Mouse (Mus musculus) neural tube, postnatal 0 days (tissue): ENCODE data around the gene Smcr8. TPM values are rescaled to one million over a fixed set of nuclear protein-coding genes. Genes with fewer than 3 reads are reported as not detected.

Experiments
- microRNA-seq: library from miRNA; unstranded; fragments of <30 nt; microRNA quantifications from one replicate; pipeline ENCODE4, GENCODE M21; 2016
- polyA plus RNA-seq: library from polyadenylated mRNA; unstranded; fragments of >200 nt; fragmentation: Nextera tagmentation; extraction: Ambion mirVana; gene quantifications from 2 replicates; pipeline ENCODE4 v1.2.1, GENCODE M21; 2015

The Smcr8 gene
- 2.9 and 3.6 TPM in 2 replicates for polyA plus RNA-seq

GRCm38 (mm10) chr11:60776829-60777740, at the start of gene Smcr8, which contains the start of gene Top3a:
TSS of gene Smcr8 (plus strand) at chr11:60777524.
TSS of gene Top3a (minus strand) at chr11:60777365.

GRCm38 (mm10) chr11:60728260-60728761, 49.0 kb upstream of the Smcr8 start, which contains the start of gene Mief2:
TSS of gene Mief2 (plus strand) at chr11:60728398.

GRCm38 (mm10) chr11:60811618-60812017, 34.3 kb downstream of the Smcr8 start, which contains the start of gene Shmt1:
TSS of gene Shmt1 (minus strand) at chr11:60811718.

GRCm38 (mm10) chr11:60830433-60831052, 53.2 kb downstream of the Smcr8 start, which contains the start of gene Dhrs7b:
TSS of gene Dhrs7b (plus strand) at chr11:60830631.

Small RNA genes lying within 50 kb of the gene (microRNA-seq; reads per million reads assigned to microRNA genes)
- not detected for gene Mir5100

Other genes with a start within 250 kb of the Smcr8 start
- gene Alkbh5, start 241.1 kb upstream of the Smcr8 start, polyA plus RNA-seq, result 19.0 and 20.2 TPM in 2 replicates
- 28.1 and 31.3 TPM in 2 replicates for gene Llgl1, start 77.8 kb upstream of the Smcr8 start, polyA plus RNA-seq
- gene Flii, start 50.3 kb upstream of the Smcr8 start, polyA plus RNA-seq, result 51.7 and 59.7 TPM in 2 replicates
- 22.4 and 22.6 TPM in 2 replicates for gene Mief2, start 49.1 kb upstream of the Smcr8 start, polyA plus RNA-seq
- 4.6 and 5.5 TPM in 2 replicates for gene Top3a, start 159 bp upstream of the Smcr8 start, polyA plus RNA-seq
- 4.0 and 6.0 TPM in 2 replicates for gene Shmt1, start 34.2 kb downstream of the Smcr8 start, polyA plus RNA-seq
- gene Dhrs7b, start 53.1 kb downstream of the Smcr8 start, polyA plus RNA-seq, result 36.0 and 38.9 TPM in 2 replicates
- gene Tmem11, start 101.7 kb downstream of the Smcr8 start, polyA plus RNA-seq, result 49.8 and 60.0 TPM in 2 replicates
- 11.6 and 14.0 TPM in 2 replicates for gene Natd1, start 137.2 kb downstream of the Smcr8 start, polyA plus RNA-seq
- 24.3 and 24.4 TPM in 2 replicates for gene Map2k3, start 154.5 kb downstream of the Smcr8 start, polyA plus RNA-seq
- gene Kcnj12, start 245.0 kb downstream of the Smcr8 start, polyA plus RNA-seq, result 3.2 and 4.3 TPM in 2 replicates